Mouse (Mus musculus): ENCODE measurements around the gene Rgs6. TPM values are rescaled to one million over a fixed set of nuclear protein-coding genes. Genes with fewer than 3 reads are reported as not detected.

Gene Rgs6
- polyA plus RNA-seq, 1 experiment = 2.9 TPM

GRCm38 (mm10) chr12:83211146-83211822 is 623.2 kb downstream of the Rgs6 start:
- no peak for TF ChIP-seq CTCF (conservative IDR thresholded peaks at IDR 0.05; ENCODE audit: insufficient read depth, insufficient read length, low read depth, low read length)
- Histone ChIP-seq H3K27me3 (replicated peaks; ENCODE audit: control insufficient read depth, insufficient read depth, low read length) (no peaks in the 10 kb centered on the region), H3K36me3 (ENCODE audit: control insufficient read depth, insufficient read depth, low read length) (no peaks in the 10 kb centered on the region), H3K4me3 (ENCODE audit: insufficient read depth, low read depth, low read length) (no peak overlapping the region), H3K27ac (ENCODE audit: insufficient read depth, low read depth, low read length) (no peak overlapping the region), H3K4me1 (ENCODE audit: control insufficient read depth, insufficient read depth, low read length) (no peaks in the 10 kb centered on the region)
- 83% methylated on average over 7 of the region's 7 CpGs for WGBS
- no peak for DNase-seq

Data from kidney, adult 2 months (tissue).